Mouse (Mus musculus) CH12.LX (cell line): ENCODE data around the gene Jak2. TPM values are rescaled to one million over a fixed set of nuclear protein-coding genes. Genes with fewer than 3 reads are reported as not detected.

ENCODE experiments used
- DNase-seq: peaks from one replicate; pipeline ENCODE4 v3.0.0-alpha.2; 2013; ENCODE audit errors: extremely low read depth
- H3K27ac ChIP-seq: 2 replicates; pipeline ENCODE4 v1.5.1; 2012; ENCODE audit warnings: low read depth, mild to moderate bottlenecking, control low read depth, moderate library complexity; ENCODE audit not compliant: insufficient read depth
- H3K27me3 ChIP-seq: replicated peaks from 2 replicates; pipeline ENCODE3; 2012; ENCODE audit warnings: inconsistent platforms
- H3K36me3 ChIP-seq, 2 experiments: replicated peaks in 1 of 2; 2 replicates each; pipeline versions ENCODE3 to v1.6.1; 2012; ENCODE audit warnings: inconsistent platforms in 1 of 2, low read length in 1 of 2, mild to moderate bottlenecking in 1 of 2, mixed read lengths in 1 of 2, moderate library complexity in 1 of 2; ENCODE audit not compliant: control insufficient read depth in 1 of 2, insufficient read depth in 1 of 2
- H3K4me1 ChIP-seq, 2 experiments: 2 replicates each; pipeline ENCODE4 v1.6.1; 2012; ENCODE audit warnings: inconsistent platforms in 1 of 2, moderate library complexity in 1 of 2; ENCODE audit not compliant: insufficient read depth in 2 of 2, control insufficient read depth in 1 of 2
- H3K4me2 ChIP-seq: 2 replicates; pipeline ENCODE4 v1.6.1; 2012; ENCODE audit warnings: low read depth, mild to moderate bottlenecking, control low read depth; ENCODE audit not compliant: poor library complexity, insufficient read depth, severe bottlenecking
- H3K4me3 ChIP-seq, 3 experiments: fragments of 150-350 bp in 1 of 3; sonication (generic) in 1 of 3; replicated peaks in 1 of 3; 2 replicates each; pipeline versions ENCODE3 to v1.5.1; 2011 to 2012; ENCODE audit warnings: low read depth in 2 of 3, low read length in 2 of 3, mild to moderate bottlenecking in 2 of 3, moderate library complexity in 2 of 3, control low read depth in 1 of 3, improper control_type of control experiment in 1 of 3, inconsistent platforms in 1 of 3, mixed read lengths in 1 of 3; ENCODE audit not compliant: poor library complexity in 1 of 3
- H3K79me2 ChIP-seq: replicated peaks from 2 replicates; pipeline ENCODE4 v1.6.1; 2012; ENCODE audit warnings: mild to moderate bottlenecking, moderate library complexity; ENCODE audit not compliant: control insufficient read depth, poor library complexity, insufficient read depth, severe bottlenecking; ENCODE audit errors: extremely low read depth
- H3K9ac ChIP-seq: 2 replicates; pipeline ENCODE4 v1.6.1; 2012; ENCODE audit warnings: low read depth, mild to moderate bottlenecking, control low read depth, moderate library complexity; ENCODE audit not compliant: insufficient read depth
- H3K9me3 ChIP-seq: replicated peaks from 2 replicates; pipeline ENCODE3; 2012; ENCODE audit warnings: low read length, inconsistent platforms, mixed read lengths
- BHLHE40 ChIP-seq: IDR thresholded peaks from 2 replicates; pipeline ENCODE4 v1.6.1; 2011; ENCODE audit warnings: mild to moderate bottlenecking, low read depth, low read length, improper control_type of control experiment
- CTCF ChIP-seq, 2 experiments: IDR thresholded peaks in 1 of 2; conservative IDR thresholded peaks in 1 of 2; 2 replicates each; pipeline ENCODE4 v1.5.1; 2011 to 2012; ENCODE audit warnings: low read depth in 2 of 2, low read length in 2 of 2, improper control_type of control experiment in 1 of 2, inconsistent platforms in 1 of 2, mild to moderate bottlenecking in 1 of 2, moderate library complexity in 1 of 2
- ELF1 ChIP-seq: IDR thresholded peaks from 2 replicates; pipeline ENCODE4 v1.6.1; 2014; ENCODE audit warnings: low read depth, mild to moderate bottlenecking, inconsistent platforms, low read length, improper control_type of control experiment
- EP300 ChIP-seq: IDR thresholded peaks from 2 replicates; pipeline ENCODE4 v1.6.1; 2011; ENCODE audit warnings: low read length, improper control_type of control experiment
- ETS1 ChIP-seq: conservative IDR thresholded peaks from 2 replicates; pipeline ENCODE4 v1.6.1; 2012; ENCODE audit warnings: low read depth, mild to moderate bottlenecking, inconsistent platforms, low read length, improper control_type of control experiment, moderate library complexity
- GABPA ChIP-seq: IDR thresholded peaks from 2 replicates; pipeline ENCODE4 v1.6.1; 2012; ENCODE audit warnings: low read depth, low read length, improper control_type of control experiment, inconsistent platforms; ENCODE audit not compliant: insufficient replicate concordance
- IRF4 ChIP-seq: IDR thresholded peaks from 2 replicates; pipeline ENCODE4 v1.6.1; 2014; ENCODE audit warnings: low read depth, mild to moderate bottlenecking, inconsistent platforms, low read length, improper control_type of control experiment
- JUN ChIP-seq: IDR thresholded peaks from 2 replicates; pipeline ENCODE4 v1.6.1; 2011; ENCODE audit warnings: low read depth, mild to moderate bottlenecking, low read length, improper control_type of control experiment, moderate library complexity; ENCODE audit not compliant: insufficient read depth
- JUND ChIP-seq: conservative IDR thresholded peaks from 2 replicates; pipeline ENCODE4 v1.6.1; 2011; ENCODE audit warnings: low read depth, low read length, improper control_type of control experiment
- MAFK ChIP-seq: IDR thresholded peaks from 2 replicates; pipeline ENCODE4 v1.6.1; 2011; ENCODE audit warnings: low read length, improper control_type of control experiment; ENCODE audit not compliant: insufficient replicate concordance
- MAZ ChIP-seq: IDR thresholded peaks from 2 replicates; pipeline ENCODE4 v1.6.1; 2012; ENCODE audit warnings: low read depth, mild to moderate bottlenecking, inconsistent platforms, low read length, improper control_type of control experiment, moderate library complexity
- MXI1 ChIP-seq: IDR thresholded peaks from 2 replicates; pipeline ENCODE4 v1.6.1; 2011; ENCODE audit warnings: mild to moderate bottlenecking, low read depth, low read length, improper control_type of control experiment
- NRF1 ChIP-seq: IDR thresholded peaks from 2 replicates; pipeline ENCODE4 v1.6.1; 2014; ENCODE audit warnings: low read depth, mild to moderate bottlenecking, inconsistent platforms, low read length, improper control_type of control experiment, moderate library complexity
- POLR2A ChIP-seq: IDR thresholded peaks from 2 replicates; pipeline ENCODE4 v1.6.1; 2011; ENCODE audit warnings: low read depth, mild to moderate bottlenecking, improper control_type of control experiment, low read length
- POLR2AphosphoS2 ChIP-seq: IDR thresholded peaks from 2 replicates; pipeline ENCODE4 v1.6.1; 2011; ENCODE audit warnings: low read depth, low read length, improper control_type of control experiment
- RCOR1 ChIP-seq: conservative IDR thresholded peaks from 2 replicates; pipeline ENCODE4 v1.6.1; 2012; ENCODE audit warnings: low read depth, mild to moderate bottlenecking, inconsistent platforms, low read length, improper control_type of control experiment
- SIN3A ChIP-seq: IDR thresholded peaks from 2 replicates; pipeline ENCODE4 v1.6.1; 2012; ENCODE audit warnings: low read length, improper control_type of control experiment, inconsistent platforms
- SMC3 ChIP-seq: IDR thresholded peaks from 2 replicates; pipeline ENCODE4 v1.6.1; 2011; ENCODE audit warnings: low read depth, low read length, improper control_type of control experiment
- TBP ChIP-seq: conservative IDR thresholded peaks from 2 replicates; pipeline ENCODE4 v1.6.1; 2011; ENCODE audit warnings: low read depth, low read length, improper control_type of control experiment
- TCF12 ChIP-seq: IDR thresholded peaks from 2 replicates; pipeline ENCODE4 v1.6.1; 2014; ENCODE audit warnings: low read depth, mild to moderate bottlenecking, inconsistent platforms, low read length, improper control_type of control experiment
- ZC3H11A ChIP-seq: IDR thresholded peaks from 2 replicates; pipeline ENCODE4 v1.6.1; 2012; ENCODE audit warnings: low read depth, mild to moderate bottlenecking, inconsistent platforms, low read length, improper control_type of control experiment
- ZKSCAN1 ChIP-seq: IDR thresholded peaks from 2 replicates; pipeline ENCODE4 v1.6.1; 2012; ENCODE audit warnings: low read depth, inconsistent platforms, low read length, improper control_type of control experiment, borderline replicate concordance
- dilution Hi-C: fragments of 300-500 bp; cut with MboI; formaldehyde crosslinking; loops from 2 replicates; pipeline ENCODE4 v1.14.3; 2020; ENCODE audit warnings: low sequenced_read_pairs; ENCODE audit not compliant: extremely low pct_unique_long_range_greater_than_20kb, extremely low pct_ligation_motif_present
- in situ Hi-C: fragments of 300-500 bp; cut with MboI; formaldehyde crosslinking; loops from 3 replicates; pipeline ENCODE4 v1.14.3; 2019; ENCODE audit warnings: low sequenced_read_pairs, low pct_ligation_motif_present, low pct_unique_long_range_greater_than_20kb, mixed read lengths
- polyA plus RNA-seq: library from polyadenylated mRNA; unstranded; fragments of >175 nt; gene quantifications from 2 replicates; pipeline ENCODE4 v1.2.1, GENCODE M21; 2012; ENCODE audit warnings: low read depth; ENCODE audit not compliant: insufficient read length
- total RNA-seq, 2 experiments: library from RNA; depleted of rRNA; stranded (reverse); fragments of 300-350 nt in 1 of 2; fragments of >200 nt in 1 of 2; gene quantifications; 2 replicates each; pipeline ENCODE4 v1.2.3; 2012 to 2014

The Jak2 gene
- total and polyA plus RNA-seq, 3 experiments, result 6.6 to 11.5 (median 8.4) TPM

DNA sequence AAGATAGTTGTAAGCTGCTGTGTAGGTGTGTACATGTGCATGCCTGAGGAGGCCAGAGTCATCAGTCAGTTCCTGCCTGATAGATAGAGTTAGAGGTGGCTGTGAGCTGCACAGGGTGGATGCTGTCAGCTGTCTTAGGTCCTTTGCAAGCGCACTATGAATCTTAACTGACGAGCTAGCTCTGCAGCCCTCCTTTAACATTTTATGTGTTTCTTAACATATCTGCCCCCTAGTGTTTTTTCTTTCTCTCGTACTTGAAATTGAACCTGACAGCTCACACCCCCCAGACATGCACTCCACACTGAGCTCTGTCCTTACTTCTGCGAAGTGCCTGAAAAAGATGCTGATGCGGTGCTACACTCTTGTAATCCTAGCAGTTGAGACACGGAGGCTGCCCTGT, 18.6 kb downstream of the Jak2 start:
- no peaks in the 10 kb centered on the region for H3K9me3 ChIP-seq
- peaks cover 0 to 7% of the 10 kb centered on the region in 2 experiments for H3K36me3 ChIP-seq
- H3K27ac ChIP-seq, result no peak overlapping the region
- dilution Hi-C loops (no loop called here), in situ Hi-C loops (no loop called here)
- TF ChIP-seq NRF1 (no peak), SMC3 (peak; percentile 20; the same call in 1 of the 2 replicates), POLR2AphosphoS2 (no peak), CTCF (conservative IDR thresholded peaks at IDR 0.05 in 1 of 2, IDR thresholded peaks at IDR 0.05 in 1 of 2; ENCODE audit: low read depth in 2 of 2, low read length in 2 of 2) (peak in 1 of 2 experiments; percentile 43; a peak in 2 of 4 replicates)
- no peaks in the 10 kb centered on the region for H3K27me3 ChIP-seq
- H3K9ac ChIP-seq, result 0 out of 2 replicates have a peak overlapping the region, but pooled peaks have one; percentile 2
- DNase-seq, result no peak
- peaks cover 8 to 16% of the 10 kb centered on the region in 2 experiments for H3K4me1 ChIP-seq
- H3K79me2 ChIP-seq, result peaks cover 2% of the 10 kb centered on the region; the same call in 1 of the 2 replicates
- peak overlapping the region; percentile 91 for H3K4me2 ChIP-seq
- peak overlapping the region in 1 of 3 experiments; percentile 22 for H3K4me3 ChIP-seq

- peaks cover 2% of the 10 kb centered on the region; the same call in 1 of the 2 replicates for H3K79me2 ChIP-seq
- dilution Hi-C loops, result no loop called here
- no peak for TF ChIP-seq POLR2A
- TF ChIP-seq GABPA, result 0 out of 2 replicates have a peak, but pooled peaks have one; percentile 5
- TF ChIP-seq MAFK, result peak; percentile 53; the same call in 1 of the 2 replicates
- TF ChIP-seq TCF12, result 0 out of 2 replicates have a peak, but pooled peaks have one; percentile 40
- TF ChIP-seq TBP, result 0 out of 2 replicates have a peak, but pooled peaks have one; percentile 28
- TF ChIP-seq BHLHE40, result peak; percentile 77
- TF ChIP-seq ZC3H11A, result no peak
- peak; percentile 84 for TF ChIP-seq IRF4
- peak; percentile 35; the same call in 1 of the 2 replicates for TF ChIP-seq ELF1
- no peak for TF ChIP-seq MAZ
- TF ChIP-seq RCOR1, result no peak
- peak; percentile 59 for TF ChIP-seq SIN3A
- no peak for TF ChIP-seq ZKSCAN1
- TF ChIP-seq MXI1, result peak; percentile 50; the same call in 1 of the 2 replicates
- peak; percentile 87 for TF ChIP-seq JUND
- TF ChIP-seq JUN, result peak; percentile 58
- TF ChIP-seq ETS1, result peak; percentile 95
- peak; percentile 58; the same call in 1 of the 2 replicates for TF ChIP-seq EP300
- peak overlapping the region; percentile 57 for H3K4me2 ChIP-seq
- no peak overlapping the region for H3K9ac ChIP-seq
- peak overlapping the region in 2 of 3 experiments; percentile 25 to 38 for H3K4me3 ChIP-seq
- H3K27me3 ChIP-seq, result no peaks in the 10 kb centered on the region
- peaks cover 0 to 3% of the 10 kb centered on the region in 2 experiments for H3K36me3 ChIP-seq
- in situ Hi-C loops, result no loop called here
- H3K27ac ChIP-seq, result 0 out of 2 replicates have a peak overlapping the region, but pooled peaks have one; percentile 42
- DNase-seq, result peak; percentile 86
- peaks cover 8 to 16% of the 10 kb centered on the region in 2 experiments for H3K4me1 ChIP-seq
- no peaks in the 10 kb centered on the region for H3K9me3 ChIP-seq
Measured at GRCm38 (mm10) chr19:29271147-29271578, 19.5 kb downstream of the Jak2 start.
